8 mouse cellular contexts compared by ENCODE assay signal in genomic region chr17:67353796-67354450, GRCm38 (mm10). TPM values are rescaled to one million over a fixed set of nuclear protein-coding genes. Genes with fewer than 3 reads are reported as not detected.
DNase-seq lines count a peak whose midpoint lies in the region; ATAC-seq lines count a peak whose summit lies in the region.

No protein-coding gene starts in this region.

- H3K9ac ChIP-seq in kidney, embryonic 14.5 days (ENCODE audit: low read depth, low read length), result peak overlapping the region; percentile 82
- H3K9ac ChIP-seq in stomach, embryonic 14.5 days (replicated peaks; ENCODE audit: low read depth, low read length), result peak overlapping the region; percentile 72

- WGBS in kidney, embryonic 14.5 days, result under 1% methylated on average over 67 of the region's 68 CpGs
- under 1% methylated on average over 61 of the region's 68 CpGs for WGBS in stomach, embryonic 14.5 days

- peak overlapping the region; percentile 89 for H3K4me2 ChIP-seq in kidney, embryonic 14.5 days (replicated peaks; ENCODE audit: low read depth, low read length)
- peak overlapping the region; percentile 85 for H3K4me2 ChIP-seq in stomach, embryonic 14.5 days (replicated peaks; ENCODE audit: low read depth, low read length)

- H3K36me3 ChIP-seq in megakaryocyte, embryonic 14.5 days (replicated peaks; ENCODE audit: low read length), result no peaks in the 10 kb centered on the region
- no peaks in the 10 kb centered on the region for H3K36me3 ChIP-seq in kidney, embryonic 14.5 days (ENCODE audit: control insufficient read depth, insufficient read depth, low read length)
- H3K36me3 ChIP-seq in stomach, embryonic 14.5 days (ENCODE audit: control insufficient read depth, insufficient read depth, low read length), result no peaks in the 10 kb centered on the region

- H3K27me3 ChIP-seq in megakaryocyte, embryonic 14.5 days (replicated peaks), result peaks cover 45% of the 10 kb centered on the region
- no peaks in the 10 kb centered on the region for H3K27me3 ChIP-seq in kidney, embryonic 14.5 days (ENCODE audit: control insufficient read depth, insufficient read depth, low read length)
- H3K27me3 ChIP-seq in stomach, embryonic 14.5 days (ENCODE audit: control insufficient read depth, insufficient read depth, low read length), result 0 out of 2 replicates have a peak, but pooled peaks cover 4% of the 10 kb centered on the region

- H3K9me3 ChIP-seq in megakaryocyte, embryonic 14.5 days, result peaks cover 18% of the 10 kb centered on the region
- no peaks in the 10 kb centered on the region for H3K9me3 ChIP-seq in kidney, embryonic 14.5 days (ENCODE audit: control insufficient read depth, low read length)
- H3K9me3 ChIP-seq in stomach, embryonic 14.5 days (ENCODE audit: control insufficient read depth, low read depth, low read length), result no peaks in the 10 kb centered on the region

- peak; percentile 49 to 61 for DNase-seq in cerebellum, postnatal 10 days
- DNase-seq in gastrocnemius, postnatal 36 days, result peak; percentile 33 to 76
- peak; percentile 66 for DNase-seq in lung, postnatal 10 days
- DNase-seq in ovary, postnatal 36 days (ENCODE audit: low spot score), result no peak

- ATAC-seq in megakaryocyte, adult 5-6 weeks (ENCODE audit: poor library complexity, severe bottlenecking), result no peak; the same call in 1 of the 2 replicates
- ATAC-seq in kidney, embryonic 14.5 days (ENCODE audit: low FRiP score, low TSS enrichment), result peak; percentile 54
- peak; percentile 44 for ATAC-seq in stomach, embryonic 14.5 days (ENCODE audit: insufficient number of reproducible peaks, insufficient read depth, low FRiP score, low read depth)

- intact Hi-C loops in gastrocnemius, postnatal 36 days (cut with DNase I), result loop anchor here (2.0 to 10.0 kb wide), 3 partner anchors 79 to 311 kb away; no protein-coding TSS in a partner anchor

- H3K4me3 ChIP-seq in megakaryocyte, embryonic 14.5 days (replicated peaks), result peak overlapping the region; percentile 85
- peak overlapping the region; percentile 51 for H3K4me3 ChIP-seq in kidney, embryonic 14.5 days (ENCODE audit: low read length)
- peak overlapping the region; percentile 60 for H3K4me3 ChIP-seq in stomach, embryonic 14.5 days (ENCODE audit: low read depth, low read length)

- peak overlapping the region; percentile 51; the same call in 1 of the 2 replicates for H3K27ac ChIP-seq in kidney, embryonic 14.5 days (ENCODE audit: low read depth, low read length)
- H3K27ac ChIP-seq in stomach, embryonic 14.5 days (ENCODE audit: low read length), result peak overlapping the region; percentile 59

- H3K4me1 ChIP-seq in megakaryocyte, embryonic 14.5 days, result peaks cover 16% of the 10 kb centered on the region
- no peaks in the 10 kb centered on the region; the same call in 1 of the 2 replicates for H3K4me1 ChIP-seq in kidney, embryonic 14.5 days (ENCODE audit: control insufficient read depth, insufficient read depth, low read length)
- H3K4me1 ChIP-seq in stomach, embryonic 14.5 days (ENCODE audit: control insufficient read depth, insufficient read depth, low read length), result no peaks in the 10 kb centered on the region

RNA-seq across cellular contexts. Expression of gene Ptprm, which starts 0.3 kb away (rescaled TPM):
- not detected in 2 replicates for polyA plus RNA-seq in megakaryocyte, embryonic 14.5 days (2012; ENCODE audit: insufficient read depth, low replicate concordance)
- total RNA-seq in megakaryocyte, adult 5-6 weeks (2015), result 0.14 TPM in 1 of 2 replicates, not detected in the other
- 0.04 and 0.22 TPM in 2 replicates for total RNA-seq in megakaryocyte, adult 5-6 weeks (2017)
- total RNA-seq in gastrocnemius, postnatal 36 days (2021), result 10 to 100 TPM; 19.9 to 22.4 TPM
- polyA plus RNA-seq in kidney, embryonic 14.5 days (2014; fragmentation: Nextera tagmentation; extraction: Ambion mirVana), result 15.4 and 22.6 TPM in 2 replicates
- polyA plus RNA-seq in stomach, embryonic 14.5 days (2014; fragmentation: Nextera tagmentation; extraction: Ambion mirVana), result 17.7 and 18.3 TPM in 2 replicates

Comparison
In these comparisons a context has a peak if more than half of its experiments do, and no peak if none do; other contexts are left out.
1. RNA of gene Ptprm, which starts 0.3 kb away (polyA plus RNA-seq): 15.4 to 22.6 TPM in kidney, embryonic 14.5 days and 17.7 to 18.3 TPM in stomach, embryonic 14.5 days; not detected in megakaryocyte, embryonic 14.5 days; every median in the first group is over 10 times any median in the second.
2. Peak in every context shown above with its lines, with median percentiles within 50 percentile points of each other: H3K4me3 ChIP-seq.